Mouse (Mus musculus): ENCODE data around the gene Fam69a. TPM values are rescaled to one million over a fixed set of nuclear protein-coding genes. Genes with fewer than 3 reads are reported as not detected.

Fam69a gene
- polyA plus RNA-seq, 1 experiment from 2014 or later: 11.7 TPM

- H3K4me2 ChIP-seq (replicated peaks; ENCODE audit: low read depth): no peak overlapping the region
Measured at GRCm38 (mm10) chr5:108005134-108005533, 18.2 kb upstream of the Fam69a start.

GRCm38 (mm10) chr5:108002734-108003133 is 15.8 kb upstream of the Fam69a start:
- Histone ChIP-seq H3K4me3 (ENCODE audit: low read depth, low read length) (no peak overlapping the region), H3K36me3 (ENCODE audit: control insufficient read depth, insufficient read depth) (no peaks in the 10 kb centered on the region), H3K27me3 (replicated peaks; ENCODE audit: control insufficient read depth, insufficient read depth, low read length) (no peaks in the 10 kb centered on the region), H3K9ac (ENCODE audit: low read depth, low read length) (no peak overlapping the region), H3K9me3 (ENCODE audit: control insufficient read depth) (no peaks in the 10 kb centered on the region), H3K4me2 (replicated peaks; ENCODE audit: low read depth) (no peak overlapping the region), H3K4me1 (replicated peaks; ENCODE audit: control insufficient read depth, insufficient read depth, low read length) (no peaks in the 10 kb centered on the region; the same call in 1 of the 2 replicates), H3K27ac (ENCODE audit: low read depth, low read length) (no peak overlapping the region)
- no peak for TF ChIP-seq CTCF (IDR thresholded peaks at IDR 0.05; ENCODE audit: low read depth)
- WGBS: 65% methylated on average over 5 of the region's 5 CpGs
- no peak for ATAC-seq

More at GRCm38 (mm10) chr5:108005134-108005533, 18.2 kb upstream of the Fam69a start:
- TF ChIP-seq CTCF (IDR thresholded peaks at IDR 0.05; ENCODE audit: low read depth): peak; percentile 66
- WGBS: 28% methylated on average over 2 of the region's 2 CpGs
- Histone ChIP-seq H3K27me3 (replicated peaks; ENCODE audit: control insufficient read depth, insufficient read depth, low read length) (no peaks in the 10 kb centered on the region), H3K27ac (ENCODE audit: low read depth, low read length) (no peak overlapping the region), H3K9ac (ENCODE audit: low read depth, low read length) (no peak overlapping the region), H3K9me3 (ENCODE audit: control insufficient read depth) (no peaks in the 10 kb centered on the region), H3K4me3 (ENCODE audit: low read depth, low read length) (no peak overlapping the region), H3K36me3 (ENCODE audit: control insufficient read depth, insufficient read depth) (no peaks in the 10 kb centered on the region), H3K4me1 (replicated peaks; ENCODE audit: control insufficient read depth, insufficient read depth, low read length) (no peaks in the 10 kb centered on the region)
- ATAC-seq: no peak

- no peak; the same call in 1 of the 2 replicates for ATAC-seq
- Histone ChIP-seq H3K9me3 (ENCODE audit: control insufficient read depth) (no peaks in the 10 kb centered on the region), H3K36me3 (ENCODE audit: control insufficient read depth, insufficient read depth) (no peaks in the 10 kb centered on the region), H3K27ac (ENCODE audit: low read depth, low read length) (no peak overlapping the region), H3K4me2 (replicated peaks; ENCODE audit: low read depth) (peak overlapping the region; percentile 68), H3K27me3 (replicated peaks; ENCODE audit: control insufficient read depth, insufficient read depth, low read length) (no peaks in the 10 kb centered on the region), H3K4me3 (ENCODE audit: low read depth, low read length) (peak overlapping the region; percentile 49), H3K4me1 (replicated peaks; ENCODE audit: control insufficient read depth, insufficient read depth, low read length) (no peaks in the 10 kb centered on the region; the same call in 1 of the 2 replicates), H3K9ac (ENCODE audit: low read depth, low read length) (peak overlapping the region; percentile 28; the same call in 1 of the 2 replicates)
- 16% methylated on average over 20 of the region's 20 CpGs for WGBS
- TF ChIP-seq CTCF (IDR thresholded peaks at IDR 0.05; ENCODE audit: low read depth): 0 out of 2 replicates have a peak, but pooled peaks have one; percentile 12
Measured at GRCm38 (mm10) chr5:108000776-108001548, 14.1 kb upstream of the Fam69a start.

- Histone ChIP-seq H3K36me3 (ENCODE audit: control insufficient read depth, insufficient read depth) (no peaks in the 10 kb centered on the region), H3K9ac (ENCODE audit: low read depth, low read length) (no peak overlapping the region), H3K9me3 (ENCODE audit: control insufficient read depth) (no peaks in the 10 kb centered on the region), H3K27ac (ENCODE audit: low read depth, low read length) (no peak overlapping the region; the same call in 1 of the 2 replicates), H3K4me3 (ENCODE audit: low read depth, low read length) (no peak overlapping the region), H3K4me1 (replicated peaks; ENCODE audit: control insufficient read depth, insufficient read depth, low read length) (no peaks in the 10 kb centered on the region; the same call in 1 of the 2 replicates), H3K27me3 (replicated peaks; ENCODE audit: control insufficient read depth, insufficient read depth, low read length) (no peaks in the 10 kb centered on the region), H3K4me2 (replicated peaks; ENCODE audit: low read depth) (no peak overlapping the region)
- 54% methylated on average over 7 of the region's 7 CpGs for WGBS
- TF ChIP-seq CTCF (IDR thresholded peaks at IDR 0.05; ENCODE audit: low read depth): no peak
- ATAC-seq: no peak
Measured at GRCm38 (mm10) chr5:107997717-107998116, 10.8 kb upstream of the Fam69a start.

- Histone ChIP-seq H3K36me3 (ENCODE audit: control insufficient read depth, insufficient read depth) (no peaks in the 10 kb centered on the region), H3K4me2 (replicated peaks; ENCODE audit: low read depth) (no peak overlapping the region), H3K27ac (ENCODE audit: low read depth, low read length) (no peak overlapping the region), H3K4me1 (replicated peaks; ENCODE audit: control insufficient read depth, insufficient read depth, low read length) (no peaks in the 10 kb centered on the region; the same call in 1 of the 2 replicates), H3K9me3 (ENCODE audit: control insufficient read depth) (no peaks in the 10 kb centered on the region), H3K4me3 (ENCODE audit: low read depth, low read length) (no peak overlapping the region), H3K9ac (ENCODE audit: low read depth, low read length) (no peak overlapping the region), H3K27me3 (replicated peaks; ENCODE audit: control insufficient read depth, insufficient read depth, low read length) (no peaks in the 10 kb centered on the region)
- WGBS: 83% methylated on average over 2 of the region's 2 CpGs
- ATAC-seq: no peak
- no peak for TF ChIP-seq CTCF (IDR thresholded peaks at IDR 0.05; ENCODE audit: low read depth)
Measured at GRCm38 (mm10) chr5:107995936-107996335, 9.1 kb upstream of the Fam69a start.

GRCm38 (mm10) chr5:107987835-107988251 is 958 bp upstream of the Fam69a start:
- ATAC-seq: peak; percentile 56
- TF ChIP-seq CTCF (IDR thresholded peaks at IDR 0.05; ENCODE audit: low read depth): no peak

More at GRCm38 (mm10) chr5:107987835-107988251, 958 bp upstream of the Fam69a start:
- Histone ChIP-seq H3K4me2 (replicated peaks; ENCODE audit: low read depth) (peak overlapping the region; percentile 99), H3K27me3 (replicated peaks; ENCODE audit: control insufficient read depth, insufficient read depth, low read length) (no peaks in the 10 kb centered on the region), H3K27ac (ENCODE audit: low read depth, low read length) (0 out of 2 replicates have a peak overlapping the region, but pooled peaks have one; percentile 73), H3K9me3 (ENCODE audit: control insufficient read depth) (no peaks in the 10 kb centered on the region), H3K4me3 (ENCODE audit: low read depth, low read length) (peak overlapping the region; percentile 78), H3K36me3 (ENCODE audit: control insufficient read depth, insufficient read depth) (no peaks in the 10 kb centered on the region), H3K9ac (ENCODE audit: low read depth, low read length) (peak overlapping the region; percentile 70; the same call in 1 of the 2 replicates), H3K4me1 (replicated peaks; ENCODE audit: control insufficient read depth, insufficient read depth, low read length) (no peaks in the 10 kb centered on the region; the same call in 1 of the 2 replicates)
- 4% methylated on average over 5 of the region's 5 CpGs for WGBS

Measured in intestine, postnatal 0 days (tissue).